Mouse (Mus musculus) spleen, postnatal 0 days (tissue): ENCODE results near the gene Apol11a. TPM values are rescaled to one million over a fixed set of nuclear protein-coding genes. Genes with fewer than 3 reads are reported as not detected.

Source experiments
- polyA plus RNA-seq: library from polyadenylated mRNA; unstranded; fragments of >200 nt; fragmentation: Nextera tagmentation; extraction: Ambion mirVana; gene quantifications from 2 replicates; pipeline ENCODE4 v1.2.1, GENCODE M21; 2015

The Apol11a gene
- polyA plus RNA-seq, result 0.06 and 0.16 TPM in 2 replicates

GRCm38 (mm10) chr15:77507966-77508365 is at the start of gene Apol11a:
TSS of gene Apol11a (plus strand) at chr15:77508271.

DNA sequence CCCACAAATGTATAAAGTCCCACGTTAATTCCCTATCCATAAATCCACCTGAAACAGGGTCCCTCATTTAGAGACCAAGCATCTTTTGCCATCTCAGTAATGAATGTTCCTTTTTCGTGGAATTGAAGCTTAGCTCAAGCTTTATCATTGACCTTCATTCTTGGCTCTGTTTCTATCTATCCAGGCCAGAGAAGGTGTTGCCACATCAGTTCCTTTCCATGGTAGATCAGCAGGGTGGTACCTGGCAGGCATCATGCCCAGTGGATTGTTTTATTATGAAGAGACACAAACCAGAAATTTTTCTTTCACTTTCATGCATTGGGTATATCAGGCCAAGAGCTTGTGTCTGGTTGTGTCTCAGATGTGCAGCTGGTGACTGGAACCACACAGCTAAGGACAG is 31.4 kb upstream of the Apol11a start, which contains the start of gene Apol10a:
Gene Apol10a (plus strand): TSS at position 355 of the 400 bp plus-strand sequence.

DNA sequence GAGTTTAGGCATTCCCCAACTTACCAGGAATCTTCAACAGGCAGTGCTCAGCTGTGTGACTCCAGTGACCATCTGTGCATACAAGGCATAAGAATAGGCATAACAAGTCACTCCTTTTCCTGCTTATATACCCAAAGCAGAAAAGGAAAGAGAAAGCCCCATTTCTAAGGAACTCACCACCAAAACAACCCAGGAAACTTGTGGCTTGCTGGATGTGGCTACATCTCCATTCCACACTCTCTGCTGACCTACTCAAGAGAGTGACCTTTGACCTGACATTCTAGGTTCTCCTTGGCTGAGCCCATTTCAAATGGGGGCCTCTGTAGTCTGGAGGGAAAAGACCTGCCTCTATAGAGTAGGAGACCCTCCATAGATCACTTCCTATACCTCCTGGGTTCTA is 25.1 kb downstream of the Apol11a start, which contains the start of gene Apol7c:
Gene Apol7c (minus strand): TSS at position 101 of the 400 bp plus-strand sequence.

DNA sequence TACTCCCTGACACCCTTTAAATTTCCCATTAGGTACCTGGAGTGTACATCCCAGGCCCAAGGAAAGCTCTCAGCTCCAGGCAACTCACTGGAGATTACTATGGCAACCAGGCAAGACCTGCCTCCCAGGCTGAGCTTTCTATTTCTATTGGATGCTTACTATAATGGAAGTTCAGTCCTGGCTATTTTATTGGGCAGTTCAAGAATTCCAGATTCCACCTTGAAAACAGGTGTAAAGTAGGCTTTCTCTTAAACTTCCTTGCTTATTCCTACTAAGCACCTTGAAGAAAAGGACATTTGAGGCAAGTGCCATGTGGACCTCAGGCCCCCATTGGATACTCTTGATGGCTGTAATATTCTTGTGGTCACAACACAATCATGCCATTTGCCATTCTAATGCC is 53.7 kb downstream of the Apol11a start, which contains the start of gene 1700025B11Rik:
Gene 1700025B11Rik (minus strand): TSS at position 101 of the 400 bp plus-strand sequence.

Other genes starting within 250 kb of the Apol11a start
- 6.1 and 7.6 TPM in 2 replicates for gene Rbfox2, start 201.3 kb upstream of the Apol11a start, polyA plus RNA-seq
- 0.06 and 0.16 TPM in 2 replicates for gene Apol7a, start 109.2 kb upstream of the Apol11a start, polyA plus RNA-seq
- 0.11 and 0.39 TPM in 2 replicates for gene Apol9a, start 97.1 kb upstream of the Apol11a start, polyA plus RNA-seq
- not detected in 2 replicates for gene Apol7b, start 60.8 kb upstream of the Apol11a start, polyA plus RNA-seq
- gene Apol10a, start 31.2 kb upstream of the Apol11a start, polyA plus RNA-seq, result 0.16 and 0.17 TPM in 2 replicates
- 0.07 and 0.53 TPM in 2 replicates for gene Apol7c, start 25.0 kb downstream of the Apol11a start, polyA plus RNA-seq
- not detected in 2 replicates for gene 1700025B11Rik, start 53.6 kb downstream of the Apol11a start, polyA plus RNA-seq
- gene Apol10b, start 87.9 kb downstream of the Apol11a start, polyA plus RNA-seq, result 0.17 and 0.28 TPM in 2 replicates
- not detected in 2 replicates for gene Gm36245, start 91.0 kb downstream of the Apol11a start, polyA plus RNA-seq
- 7.0 and 10.3 TPM in 2 replicates for gene Apol11b, start 135.0 kb downstream of the Apol11a start, polyA plus RNA-seq
- 0.11 TPM in 1 of 2 replicates, not detected in the other for gene Apol7e, start 190.6 kb downstream of the Apol11a start, polyA plus RNA-seq
- 0.20 and 0.51 TPM in 2 replicates for gene Apol9b, start 220.8 kb downstream of the Apol11a start, polyA plus RNA-seq
- gene Apol8, start 248.7 kb downstream of the Apol11a start, polyA plus RNA-seq, result 16.8 and 24.4 TPM in 2 replicates